Mouse (Mus musculus) lung, postnatal 0 days (tissue): Measurements from ENCODE around the gene Usp6nl. TPM values are rescaled to one million over a fixed set of nuclear protein-coding genes. Genes with fewer than 3 reads are reported as not detected.

ENCODE experiments used
- ATAC-seq: fragments of 200-750 bp; cut with Nextera tagmentation; 2 replicates; pipeline ENCODE4 v1.8.0; 2017; ENCODE audit warnings: moderate library complexity
- DNase-seq: peaks from one replicate; pipeline ENCODE4 v3.0.0-alpha.2; 2016; ENCODE audit warnings: low spot score
- H3K27ac ChIP-seq: fragments of 300-500 bp; sonication (generic); 2 replicates; pipeline ENCODE4 v1.5.1; 2014; ENCODE audit warnings: antibody characterized with exemption, mild to moderate bottlenecking, low read length, mixed read lengths
- H3K27me3 ChIP-seq: fragments of 300-500 bp; sonication (generic); replicated peaks from 2 replicates; pipeline ENCODE4 v1.6.1; 2014; ENCODE audit warnings: low read length, mixed read lengths; ENCODE audit not compliant: insufficient read depth
- H3K36me3 ChIP-seq: fragments of 300-500 bp; sonication (generic); 2 replicates; pipeline ENCODE4 v1.6.1; 2014; ENCODE audit warnings: low read length, mixed read lengths; ENCODE audit not compliant: insufficient read depth
- H3K4me1 ChIP-seq: fragments of 300-500 bp; sonication (generic); 2 replicates; pipeline ENCODE4 v1.6.1; 2014; ENCODE audit warnings: antibody characterized with exemption, low read depth, low read length, mixed read lengths; ENCODE audit not compliant: insufficient read depth
- H3K4me2 ChIP-seq: fragments of 300-500 bp; sonication (generic); replicated peaks from 2 replicates; pipeline ENCODE4 v1.6.1; 2014; ENCODE audit warnings: low read depth, mild to moderate bottlenecking, low read length, moderate library complexity, mixed read lengths
- H3K4me3 ChIP-seq: fragments of 300-500 bp; sonication (generic); 2 replicates; pipeline ENCODE4 v1.5.1; 2014; ENCODE audit warnings: low read depth, low read length
- H3K9ac ChIP-seq: fragments of 300-500 bp; sonication (generic); replicated peaks from 2 replicates; pipeline ENCODE4 v1.6.1; 2014; ENCODE audit warnings: low read depth, mild to moderate bottlenecking
- H3K9me3 ChIP-seq: fragments of 300-500 bp; sonication (generic); 2 replicates; pipeline ENCODE4 v1.6.1; 2016; ENCODE audit warnings: low read length, mixed read lengths
- CTCF ChIP-seq: IDR thresholded peaks from 2 replicates; pipeline ENCODE4 v1.5.1; 2016; ENCODE audit warnings: antibody characterized with exemption, mild to moderate bottlenecking
- EP300 ChIP-seq: IDR thresholded peaks from 2 replicates; pipeline ENCODE4 v1.6.1; 2016; ENCODE audit warnings: antibody characterized with exemption, mild to moderate bottlenecking, control low read depth
- WGBS: fragments of 180-500 bp; shearing (Covaris S2); extraction: QIAGEN DNeasy Blood & Tissue Kit; methylation state at CpG from one replicate; pipeline ENCODE4 v1.1.7; 2014; 5-methylcytosine and 5-hydroxymethylcytosine counted together
- polyA plus RNA-seq: library from polyadenylated mRNA; unstranded; fragments of >200 nt; fragmentation: Nextera tagmentation; extraction: Ambion mirVana; gene quantifications from 2 replicates; pipeline ENCODE4 v1.2.1, GENCODE M21; 2015

Gene Usp6nl
- polyA plus RNA-seq, 1 experiment from 2014 or later, result 9.5 TPM

DNA sequence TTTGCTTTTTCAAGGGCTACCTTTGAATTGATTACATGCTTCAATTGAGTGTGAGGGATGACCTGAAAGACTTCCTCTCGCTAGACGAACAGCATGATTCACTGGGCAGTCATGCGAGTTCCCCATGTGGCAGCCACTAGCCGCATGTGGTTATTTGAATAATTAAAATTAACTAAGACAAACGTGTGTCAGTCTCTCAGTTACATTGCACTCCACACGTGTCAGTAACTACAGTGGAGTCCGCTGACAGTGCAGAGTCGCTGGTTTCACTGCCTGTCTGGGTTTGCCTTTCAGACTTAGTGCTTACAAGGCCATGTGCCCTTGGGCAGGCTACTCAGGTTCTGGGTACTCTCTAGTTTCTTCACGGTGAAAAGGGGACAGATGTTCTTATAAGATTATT, 37.2 kb downstream of the Usp6nl start:
- 46% methylated on average over 9 of the region's 9 CpGs for WGBS
- Histone ChIP-seq H3K9me3 (no peaks in the 10 kb centered on the region), H3K9ac (no peak overlapping the region), H3K27me3 (no peaks in the 10 kb centered on the region), H3K4me1 (peaks cover 3% of the 10 kb centered on the region; the same call in 1 of the 2 replicates), H3K27ac (peak overlapping the region; percentile 38; the same call in 1 of the 2 replicates), H3K36me3 (no peaks in the 10 kb centered on the region), H3K4me2 (no peak overlapping the region), H3K4me3 (no peak overlapping the region)
- DNase-seq (no peak), ATAC-seq (peak; percentile 40; the same call in 1 of the 2 replicates)
- no peak for TF ChIP-seq CTCF
- TF ChIP-seq EP300, result no peak

DNA sequence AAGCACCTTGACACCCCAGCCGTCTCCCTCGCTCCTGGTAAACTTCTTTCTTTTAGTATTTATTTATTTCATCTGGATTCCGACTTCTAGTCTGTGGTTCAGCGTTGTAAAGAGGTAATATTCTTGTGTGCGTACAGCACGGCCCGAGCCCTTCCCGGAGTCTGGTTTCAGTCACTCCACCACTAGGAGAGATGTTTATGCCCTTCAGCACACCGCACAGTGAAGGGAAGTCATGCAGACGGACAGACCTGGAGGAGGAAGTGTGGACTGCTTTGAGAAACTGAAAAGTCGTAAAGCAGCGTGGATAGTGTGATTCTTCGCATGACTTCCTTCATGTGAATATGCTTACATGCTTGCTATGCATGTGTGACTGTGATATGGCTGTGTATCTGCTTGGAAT, 40.7 kb downstream of the Usp6nl start:
- Histone ChIP-seq H3K4me3 (no peak overlapping the region), H3K4me2 (no peak overlapping the region), H3K4me1 (peaks cover 3% of the 10 kb centered on the region), H3K27ac (no peak overlapping the region), H3K36me3 (no peaks in the 10 kb centered on the region), H3K9me3 (no peaks in the 10 kb centered on the region), H3K9ac (no peak overlapping the region), H3K27me3 (no peaks in the 10 kb centered on the region)
- ATAC-seq, result peak; percentile 32; the same call in 1 of the 2 replicates
- TF ChIP-seq CTCF, result peak; percentile 35
- no peak for TF ChIP-seq EP300
- WGBS, result 41% methylated on average over 13 of the region's 13 CpGs
- DNase-seq, result no peak

DNA sequence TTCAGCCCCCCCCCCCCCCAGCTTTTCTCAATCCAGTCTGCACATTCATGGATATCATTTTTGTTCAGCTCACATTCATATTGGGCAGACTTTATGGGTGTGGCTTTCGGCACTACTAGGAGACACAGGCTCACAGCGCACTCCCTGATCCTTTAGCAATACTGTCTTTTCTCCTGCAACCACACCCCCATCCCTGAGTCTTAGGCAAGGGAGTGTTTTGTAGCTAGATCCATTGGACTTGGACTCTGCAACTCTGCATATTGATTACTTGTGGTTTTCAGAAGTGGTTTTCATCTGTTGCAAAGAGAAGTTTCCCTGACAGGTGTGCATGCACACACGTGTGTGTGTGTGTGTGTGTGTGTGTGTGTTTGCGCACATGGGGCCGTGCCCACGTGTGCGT, 41.5 kb downstream of the Usp6nl start:
- TF ChIP-seq EP300 (no peak), CTCF (no peak)
- Histone ChIP-seq H3K36me3 (no peaks in the 10 kb centered on the region), H3K4me3 (no peak overlapping the region), H3K9me3 (no peaks in the 10 kb centered on the region), H3K4me2 (no peak overlapping the region), H3K27me3 (no peaks in the 10 kb centered on the region), H3K4me1 (no peaks in the 10 kb centered on the region; the same call in none of the 2 replicates), H3K27ac (no peak overlapping the region), H3K9ac (no peak overlapping the region)
- ATAC-seq, result no peak
- no peak for DNase-seq
- 93% methylated on average over 7 of the region's 7 CpGs for WGBS

GRCm38 (mm10) chr2:6366521-6366928, 44.1 kb downstream of the Usp6nl start:
- Histone ChIP-seq H3K4me1 (no peaks in the 10 kb centered on the region; the same call in 1 of the 2 replicates), H3K36me3 (no peaks in the 10 kb centered on the region), H3K4me2 (no peak overlapping the region), H3K27ac (no peak overlapping the region), H3K4me3 (no peak overlapping the region), H3K9ac (no peak overlapping the region), H3K9me3 (no peaks in the 10 kb centered on the region), H3K27me3 (no peaks in the 10 kb centered on the region)
- DNase-seq (peak; percentile 57), ATAC-seq (peak; percentile 71)
- 45% methylated on average over 9 of the region's 9 CpGs for WGBS
- TF ChIP-seq CTCF (no peak), EP300 (no peak)

DNA sequence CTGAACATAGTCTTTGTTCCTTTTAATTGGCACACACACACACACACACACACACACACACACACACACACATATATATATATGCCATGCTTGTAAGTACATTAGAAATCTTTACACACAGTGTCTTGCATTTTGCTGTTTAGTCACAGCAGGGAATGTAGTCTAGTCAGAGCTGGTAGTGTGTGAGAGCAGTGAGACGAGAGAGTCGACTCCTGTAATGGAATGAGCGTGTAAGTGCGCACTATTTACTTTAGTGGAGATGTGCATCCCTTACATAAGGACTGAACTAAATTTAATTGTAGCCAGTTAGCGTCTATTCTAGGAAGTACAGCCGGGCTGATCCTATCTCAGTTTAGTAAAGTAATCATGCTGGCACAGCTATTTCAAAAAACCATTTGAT, 44.5 kb downstream of the Usp6nl start:
- Histone ChIP-seq H3K9ac (no peak overlapping the region), H3K27ac (no peak overlapping the region), H3K36me3 (no peaks in the 10 kb centered on the region), H3K9me3 (no peaks in the 10 kb centered on the region), H3K4me3 (no peak overlapping the region), H3K27me3 (no peaks in the 10 kb centered on the region), H3K4me1 (peaks cover 3% of the 10 kb centered on the region; the same call in 1 of the 2 replicates), H3K4me2 (no peak overlapping the region)
- ATAC-seq (peak; percentile 3), DNase-seq (no peak)
- WGBS, result 56% methylated on average over 6 of the region's 6 CpGs
- no peak for TF ChIP-seq EP300
- TF ChIP-seq CTCF, result no peak

DNA sequence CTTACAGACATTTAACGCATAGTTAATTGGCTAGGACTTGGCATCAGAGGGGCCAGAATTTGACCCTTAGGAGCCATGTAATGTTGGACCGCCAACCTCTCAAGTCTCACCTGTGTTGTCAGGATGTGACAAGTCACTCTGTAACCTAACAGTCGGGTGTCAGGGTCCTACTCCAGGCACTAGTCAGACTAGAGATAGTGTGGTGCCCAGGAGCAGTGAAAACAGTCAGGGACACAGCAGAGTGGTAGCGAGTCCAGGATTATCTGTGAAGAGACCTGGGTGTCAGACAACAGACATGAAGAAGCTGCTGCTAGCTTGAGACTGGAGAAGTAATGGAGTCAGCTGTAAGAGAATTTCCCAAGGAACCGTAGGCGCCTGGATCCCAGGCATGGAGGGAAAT, 45.0 kb downstream of the Usp6nl start:
- Histone ChIP-seq H3K4me3 (no peak overlapping the region), H3K4me1 (peaks cover 7% of the 10 kb centered on the region; the same call in 1 of the 2 replicates), H3K36me3 (no peaks in the 10 kb centered on the region), H3K9ac (no peak overlapping the region), H3K27ac (peak overlapping the region; percentile 39; the same call in 1 of the 2 replicates), H3K4me2 (no peak overlapping the region), H3K9me3 (no peaks in the 10 kb centered on the region), H3K27me3 (no peaks in the 10 kb centered on the region)
- 68% methylated on average over 6 of the region's 6 CpGs for WGBS
- ATAC-seq, result peak; percentile 46
- peak; percentile 44 for DNase-seq
- TF ChIP-seq CTCF (no peak), EP300 (no peak)

DNA sequence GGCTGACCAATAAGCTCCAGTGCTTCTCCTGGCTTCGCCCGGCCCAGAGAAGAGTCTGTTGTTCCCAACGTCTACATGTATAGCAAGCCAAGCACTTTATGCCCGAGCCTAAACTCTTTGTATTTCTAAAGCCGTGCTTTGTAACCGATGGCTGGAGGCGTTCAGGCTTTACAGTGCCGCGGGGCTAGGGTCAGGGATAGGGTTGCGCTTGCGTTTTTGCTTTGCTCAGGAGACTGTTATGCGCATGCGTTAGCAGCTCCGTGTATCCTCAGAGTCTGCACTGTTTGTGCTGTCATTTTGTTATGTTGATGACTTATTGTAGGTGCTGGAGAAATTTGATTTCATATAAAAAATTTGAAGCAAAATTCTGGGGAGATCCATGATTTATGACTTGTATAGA, 51.7 kb downstream of the Usp6nl start:
- Histone ChIP-seq H3K4me3 (no peak overlapping the region), H3K4me2 (no peak overlapping the region), H3K4me1 (peaks cover 15% of the 10 kb centered on the region), H3K36me3 (no peaks in the 10 kb centered on the region), H3K9me3 (no peaks in the 10 kb centered on the region), H3K9ac (no peak overlapping the region), H3K27ac (no peak overlapping the region), H3K27me3 (no peaks in the 10 kb centered on the region)
- no peak for TF ChIP-seq CTCF
- no peak for TF ChIP-seq EP300
- ATAC-seq, result no peak
- 92% methylated on average over 14 of the region's 14 CpGs for WGBS
- DNase-seq, result no peak
